Mouse (Mus musculus) hindbrain, embryonic 10.5 days (tissue): ENCODE measurements around the gene Ptpn6. TPM values are rescaled to one million over a fixed set of nuclear protein-coding genes. Genes with fewer than 3 reads are reported as not detected.

Experiments used
- DNase-seq: peaks from one replicate; pipeline ENCODE4 v3.0.0-alpha.2; 2017; ENCODE audit warnings: low spot score
- H3K27ac ChIP-seq: fragments of 300-500 bp; sonication (generic); 2 replicates; pipeline ENCODE4 v1.5.1; 2016; ENCODE audit warnings: mild to moderate bottlenecking, moderate library complexity
- H3K27me3 ChIP-seq: fragments of 300-500 bp; sonication (generic); 2 replicates; pipeline ENCODE4 v1.6.1; 2016; ENCODE audit warnings: mild to moderate bottlenecking; ENCODE audit not compliant: poor library complexity, insufficient read depth, severe bottlenecking
- H3K36me3 ChIP-seq: fragments of 300-500 bp; sonication (generic); 2 replicates; pipeline ENCODE4 v1.6.1; 2016; ENCODE audit warnings: mild to moderate bottlenecking, moderate library complexity
- H3K4me1 ChIP-seq: fragments of 300-500 bp; sonication (generic); replicated peaks from 2 replicates; pipeline ENCODE4 v1.6.1; 2016; ENCODE audit warnings: mild to moderate bottlenecking
- H3K4me3 ChIP-seq: fragments of 300-500 bp; sonication (generic); 2 replicates; pipeline ENCODE4 v1.5.1; 2016; ENCODE audit warnings: mild to moderate bottlenecking, moderate library complexity
- H3K9me3 ChIP-seq: fragments of 300-500 bp; sonication (generic); 2 replicates; pipeline ENCODE4 v1.6.1; 2016; ENCODE audit warnings: mild to moderate bottlenecking, moderate library complexity
- WGBS: fragments of 180-500 bp; shearing (Covaris S2); methylation state at CpG from one replicate; pipeline ENCODE4 v1.1.7; 2016; 5-methylcytosine and 5-hydroxymethylcytosine counted together
- polyA plus RNA-seq: library from polyadenylated mRNA; unstranded; fragments of >200 nt; fragmentation: Nextera tagmentation; extraction: Ambion mirVana; gene quantifications from 2 replicates; pipeline ENCODE4 v1.2.1, GENCODE M21; 2016

The Ptpn6 gene
- polyA plus RNA-seq, 1 experiment from 2014 or later: 8.2 TPM

DNA sequence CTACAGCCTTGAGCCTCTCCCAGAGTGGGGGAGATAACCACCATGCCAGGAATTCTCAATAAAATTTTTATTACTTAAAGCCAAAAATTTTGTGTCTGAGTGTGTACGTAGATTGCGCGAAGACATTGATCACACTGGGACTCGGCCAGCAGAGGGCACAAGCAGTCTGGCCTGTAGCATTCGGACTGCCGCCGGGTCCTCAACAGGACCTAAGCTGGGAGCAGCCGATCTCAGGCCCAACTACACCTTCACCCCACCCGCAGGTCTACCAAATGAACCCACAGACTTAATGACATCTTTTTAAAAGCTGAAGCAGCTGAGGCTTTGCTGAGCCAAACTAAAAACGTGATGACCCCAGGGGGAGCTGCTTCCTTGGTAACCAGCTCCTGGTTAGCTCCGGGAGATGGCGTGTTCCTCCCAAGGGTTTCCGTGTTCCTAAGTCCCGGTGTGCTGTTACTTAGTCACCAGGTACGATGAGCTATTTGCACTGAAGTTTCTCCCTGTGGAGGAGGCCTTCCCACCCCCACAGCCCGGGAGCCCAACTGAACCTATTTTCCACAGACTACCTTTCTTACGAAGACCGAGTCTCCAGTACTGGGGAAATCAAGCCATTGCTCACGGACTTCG, 21.5 kb downstream of the Ptpn6 start:
- WGBS: 69% methylated on average over 20 of the region's 20 CpGs
- peak; percentile 65 for DNase-seq
- no peak overlapping the region; the same call in 1 of the 2 replicates for H3K27ac ChIP-seq
- peaks cover 40% of the 10 kb centered on the region for H3K4me1 ChIP-seq
- H3K4me3 ChIP-seq: no peak overlapping the region; the same call in 1 of the 2 replicates
- no peaks in the 10 kb centered on the region for H3K27me3 ChIP-seq
- peaks cover 48% of the 10 kb centered on the region for H3K36me3 ChIP-seq
- no peaks in the 10 kb centered on the region for H3K9me3 ChIP-seq

- Histone ChIP-seq H3K4me3 (peak overlapping the region; percentile 97), H3K27ac (peak overlapping the region; percentile 94), H3K9me3 (no peaks in the 10 kb centered on the region), H3K4me1 (peaks cover 39% of the 10 kb centered on the region), H3K36me3 (peaks cover 74% of the 10 kb centered on the region), H3K27me3 (no peaks in the 10 kb centered on the region)
- no peak for DNase-seq
- WGBS: 21% methylated on average over 11 of the region's 11 CpGs
Observed at GRCm38 (mm10) chr6:124712918-124713317, 25.6 kb downstream of the Ptpn6 start.

GRCm38 (mm10) chr6:124711824-124712782, 26.4 kb downstream of the Ptpn6 start, which contains the start of the genes Emg1 and Phb2:
Gene Emg1 (minus strand): TSS chr6:124712178.
Gene Phb2 (plus strand): TSS chr6:124712336.
- peak; percentile 99 for DNase-seq
- Histone ChIP-seq H3K9me3 (no peaks in the 10 kb centered on the region), H3K4me1 (peaks cover 37% of the 10 kb centered on the region), H3K36me3 (peaks cover 74% of the 10 kb centered on the region), H3K27me3 (no peaks in the 10 kb centered on the region), H3K27ac (peak within 1 kb of the TSS; percentile 94), H3K4me3 (peak within 1 kb of the TSS; percentile 97)
- WGBS: under 1% methylated on average over 76 of the region's 76 CpGs

DNA sequence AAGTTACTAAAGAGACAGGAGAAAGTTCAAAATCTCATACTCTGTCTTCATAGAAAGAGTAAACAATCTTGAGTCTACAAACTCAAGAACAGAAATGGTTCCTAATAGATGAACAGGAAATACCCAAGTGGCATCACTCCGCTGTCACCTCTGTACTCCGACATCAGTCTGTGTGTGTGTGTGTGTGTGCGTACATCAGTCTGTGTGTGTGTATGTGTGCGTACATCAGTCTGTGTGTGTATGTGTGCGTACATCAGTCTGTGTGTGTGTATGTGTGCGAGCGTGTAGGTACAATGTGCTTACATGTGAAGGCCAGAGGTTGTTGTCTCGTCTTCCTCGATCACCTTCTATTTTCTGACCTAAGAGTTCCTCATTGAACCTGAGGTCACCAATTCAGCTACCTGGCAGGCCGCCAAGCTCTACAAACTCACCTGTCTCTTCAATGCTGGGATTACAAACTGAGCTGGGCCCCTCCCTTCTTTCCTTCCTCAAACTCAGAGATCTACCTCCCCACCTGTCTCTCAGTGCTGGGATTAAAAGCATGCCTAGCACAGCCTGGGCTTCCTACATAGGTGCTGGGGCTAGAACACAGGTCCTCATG, 30.1 kb downstream of the Ptpn6 start:
- no peaks in the 10 kb centered on the region for H3K27me3 ChIP-seq
- H3K36me3 ChIP-seq: peaks cover 74% of the 10 kb centered on the region
- H3K4me1 ChIP-seq: peaks cover 29% of the 10 kb centered on the region
- no peaks in the 10 kb centered on the region for H3K9me3 ChIP-seq
- DNase-seq: no peak
- H3K4me3 ChIP-seq: no peak overlapping the region
- 98% methylated on average over 10 of the region's 10 CpGs for WGBS
- no peak overlapping the region for H3K27ac ChIP-seq

- Histone ChIP-seq H3K27me3 (no peaks in the 10 kb centered on the region), H3K9me3 (no peaks in the 10 kb centered on the region), H3K4me1 (peaks cover 17% of the 10 kb centered on the region), H3K4me3 (no peak overlapping the region), H3K36me3 (peaks cover 96% of the 10 kb centered on the region), H3K27ac (no peak overlapping the region)
- DNase-seq: no peak
- WGBS: 86% methylated on average over 5 of the region's 5 CpGs
Observed at GRCm38 (mm10) chr6:124706061-124706627, 32.4 kb downstream of the Ptpn6 start.

GRCm38 (mm10) chr6:124704417-124704816, 34.1 kb downstream of the Ptpn6 start:
- Histone ChIP-seq H3K36me3 (peaks cover 99% of the 10 kb centered on the region), H3K27me3 (no peaks in the 10 kb centered on the region), H3K9me3 (no peaks in the 10 kb centered on the region), H3K4me1 (0 out of 2 replicates have a peak, but pooled peaks cover 2% of the 10 kb centered on the region), H3K27ac (no peak overlapping the region), H3K4me3 (no peak overlapping the region)
- 97% methylated on average over 2 of the region's 2 CpGs for WGBS
- no peak for DNase-seq

- H3K27me3 ChIP-seq: no peaks in the 10 kb centered on the region
- H3K27ac ChIP-seq: no peak overlapping the region
- H3K4me3 ChIP-seq: no peak overlapping the region
- H3K36me3 ChIP-seq: peaks cover 100% of the 10 kb centered on the region
- WGBS: 84% methylated on average over 7 of the region's 7 CpGs
- H3K9me3 ChIP-seq: no peaks in the 10 kb centered on the region
- DNase-seq: no peak
- H3K4me1 ChIP-seq: no peaks in the 10 kb centered on the region
Observed at GRCm38 (mm10) chr6:124703789-124704188, 34.7 kb downstream of the Ptpn6 start.

DNA sequence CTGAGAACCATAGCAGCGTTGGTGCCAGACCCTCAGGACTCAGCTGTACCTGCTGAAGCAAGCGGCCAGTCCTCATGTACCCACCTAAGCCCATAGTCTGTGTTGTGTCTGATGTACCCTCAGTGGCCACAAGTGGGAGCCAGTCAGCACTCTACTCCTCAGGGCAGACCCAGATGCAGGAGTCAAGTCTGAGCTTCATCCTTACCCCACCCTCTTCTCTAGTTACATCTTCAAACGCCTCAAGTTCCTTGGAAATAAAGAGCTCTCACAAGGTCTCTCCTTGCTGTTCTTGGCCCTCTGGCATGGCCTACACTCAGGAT, 35.8 kb downstream of the Ptpn6 start:
- H3K27me3 ChIP-seq: no peaks in the 10 kb centered on the region
- peaks cover 99% of the 10 kb centered on the region for H3K36me3 ChIP-seq
- WGBS: 56% methylated on average over 3 of the region's 3 CpGs
- H3K4me1 ChIP-seq: peaks cover 5% of the 10 kb centered on the region; the same call in 1 of the 2 replicates
- no peak overlapping the region for H3K27ac ChIP-seq
- H3K4me3 ChIP-seq: no peak overlapping the region
- H3K9me3 ChIP-seq: no peaks in the 10 kb centered on the region
- peak; percentile 71 for DNase-seq

GRCm38 (mm10) chr6:124702102-124702783, 36.3 kb downstream of the Ptpn6 start:
- Histone ChIP-seq H3K4me3 (no peak overlapping the region), H3K27me3 (no peaks in the 10 kb centered on the region), H3K27ac (no peak overlapping the region), H3K36me3 (peaks cover 94% of the 10 kb centered on the region), H3K4me1 (peaks cover 5% of the 10 kb centered on the region; the same call in 1 of the 2 replicates), H3K9me3 (no peaks in the 10 kb centered on the region)
- WGBS: 93% methylated on average over 17 of the region's 17 CpGs
- DNase-seq: no peak

- WGBS: 75% methylated on average over 8 of the region's 8 CpGs
- Histone ChIP-seq H3K4me3 (no peak overlapping the region), H3K9me3 (no peaks in the 10 kb centered on the region), H3K36me3 (peaks cover 85% of the 10 kb centered on the region), H3K27ac (no peak overlapping the region), H3K27me3 (no peaks in the 10 kb centered on the region), H3K4me1 (peaks cover 5% of the 10 kb centered on the region; the same call in 1 of the 2 replicates)
- no peak for DNase-seq
Observed at GRCm38 (mm10) chr6:124701338-124701737, 37.2 kb downstream of the Ptpn6 start.

DNA sequence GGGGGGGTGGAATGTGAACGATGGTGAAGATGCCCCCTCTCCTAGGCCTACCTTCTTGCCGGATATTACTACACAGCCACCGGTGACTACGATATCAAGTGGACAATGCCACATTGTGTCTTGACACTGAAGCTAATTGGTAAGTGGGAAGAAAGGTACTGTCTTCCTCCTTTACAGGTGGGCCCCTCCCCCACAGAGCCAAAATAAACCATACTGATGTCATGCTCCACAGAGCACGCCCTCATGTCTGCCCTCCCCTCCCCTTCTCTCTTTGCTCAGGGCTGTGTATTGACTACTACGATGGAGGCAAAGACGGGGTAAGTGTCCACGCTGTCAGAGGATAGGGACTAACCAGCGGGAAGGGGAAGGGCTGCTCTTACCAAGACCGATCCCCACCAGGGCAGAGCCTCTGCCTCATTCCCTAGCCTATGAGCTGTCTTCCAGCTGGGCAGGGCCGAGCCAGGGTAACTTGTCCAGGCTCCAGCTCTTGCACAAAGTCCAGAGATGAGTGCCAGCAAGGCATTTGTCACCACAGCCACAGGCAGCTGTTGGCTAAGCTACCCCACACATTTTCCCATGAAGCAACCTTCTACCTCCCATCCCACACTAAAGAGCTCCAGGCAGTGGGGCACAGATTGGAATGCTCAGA, 38.4 kb downstream of the Ptpn6 start:
- no peaks in the 10 kb centered on the region for H3K9me3 ChIP-seq
- H3K4me3 ChIP-seq: no peak overlapping the region
- H3K4me1 ChIP-seq: peaks cover 5% of the 10 kb centered on the region; the same call in 1 of the 2 replicates
- DNase-seq: no peak
- peaks cover 77% of the 10 kb centered on the region for H3K36me3 ChIP-seq
- 84% methylated on average over 11 of the region's 11 CpGs for WGBS
- no peaks in the 10 kb centered on the region for H3K27me3 ChIP-seq
- no peak overlapping the region for H3K27ac ChIP-seq

GRCm38 (mm10) chr6:124699366-124699765, 39.1 kb downstream of the Ptpn6 start:
- WGBS: 81% methylated on average over 4 of the region's 4 CpGs
- Histone ChIP-seq H3K36me3 (peaks cover 70% of the 10 kb centered on the region), H3K27me3 (no peaks in the 10 kb centered on the region), H3K4me3 (no peak overlapping the region), H3K27ac (no peak overlapping the region), H3K4me1 (peaks cover 9% of the 10 kb centered on the region), H3K9me3 (no peaks in the 10 kb centered on the region)
- no peak for DNase-seq
